10 mouse cellular contexts compared by ENCODE assay signal in genomic region chr5:34097333-34097732, GRCm38 (mm10).
A peak's percentile ranks its signal among the peaks of the same experiment; 100 is the strongest.
DNase-seq lines count a peak whose midpoint lies in the region; ATAC-seq and TF ChIP-seq lines count a peak whose summit lies in the region.
"Had no signal": no experiment of that assay in that cellular context is flagged by ENCODE, and none has a peak within 500 bp of the region (broad histone marks: within the 10 kb centered on the region; RNA-seq: fewer than 3 reads in every experiment).

No protein-coding gene starts in this region.

- no peaks in the 10 kb centered on the region for H3K36me3 ChIP-seq in intestine, postnatal 0 days (ENCODE audit: control insufficient read depth, insufficient read depth)
- H3K36me3 ChIP-seq in intestine, embryonic 15.5 days = no peaks in the 10 kb centered on the region
- H3K36me3 ChIP-seq in MEL (ENCODE audit: control insufficient read depth in 1 of 2, insufficient read depth in 2 of 2, low read length in 2 of 2) = peaks cover 0 to 3% of the 10 kb centered on the region in 2 experiments; a peak in 1 of 4 replicates
- H3K36me3 ChIP-seq in intestine, embryonic 16.5 days (ENCODE audit: control insufficient read depth, insufficient read depth, low read length) = no peaks in the 10 kb centered on the region
- H3K36me3 ChIP-seq: embryonic facial prominence, embryonic 13.5 days had no signal

- no peaks in the 10 kb centered on the region for H3K27me3 ChIP-seq in intestine, postnatal 0 days (replicated peaks; ENCODE audit: control insufficient read depth, insufficient read depth, low read length)
- H3K27me3 ChIP-seq in intestine, embryonic 15.5 days (replicated peaks) = no peaks in the 10 kb centered on the region
- H3K27me3 ChIP-seq in MEL (ENCODE audit: control insufficient read depth in 1 of 2, insufficient read depth in 2 of 2, low read length in 2 of 2) = no peaks in the 10 kb centered on the region
- no peaks in the 10 kb centered on the region for H3K27me3 ChIP-seq in intestine, embryonic 16.5 days (replicated peaks; ENCODE audit: control insufficient read depth, insufficient read depth, low read length)
- H3K27me3 ChIP-seq: embryonic facial prominence, embryonic 13.5 days had no signal

- no peak for TF ChIP-seq POLR2A in MEL (IDR thresholded peaks at IDR 0.05; ENCODE audit: control insufficient read depth in 1 of 2, insufficient read depth in 1 of 2, low read depth in 1 of 2, low read length in 2 of 2, poor library complexity in 1 of 2)

- H3K9ac ChIP-seq in intestine, postnatal 0 days (ENCODE audit: low read depth, low read length) = no peak overlapping the region
- H3K9ac ChIP-seq in intestine, embryonic 15.5 days = no peak overlapping the region
- no peak overlapping the region for H3K9ac ChIP-seq in MEL (ENCODE audit: control insufficient read depth, low read depth, low read length, poor library complexity, severe bottlenecking)
- H3K9ac ChIP-seq in intestine, embryonic 16.5 days (ENCODE audit: low read depth, low read length) = no peak overlapping the region
- H3K9ac ChIP-seq: embryonic facial prominence, embryonic 13.5 days had no signal

- H3K4me1 ChIP-seq in intestine, postnatal 0 days (replicated peaks; ENCODE audit: control insufficient read depth, insufficient read depth, low read length) = no peaks in the 10 kb centered on the region
- H3K4me1 ChIP-seq in intestine, embryonic 15.5 days (replicated peaks) = no peaks in the 10 kb centered on the region
- no peaks in the 10 kb centered on the region; a peak in 1 of 4 replicates for H3K4me1 ChIP-seq in MEL (ENCODE audit: control insufficient read depth in 1 of 2, insufficient read depth in 2 of 2, low read length in 2 of 2)
- H3K4me1 ChIP-seq in intestine, embryonic 16.5 days (ENCODE audit: control insufficient read depth, insufficient read depth, low read length) = no peaks in the 10 kb centered on the region
- H3K4me1 ChIP-seq: embryonic facial prominence, embryonic 13.5 days had no signal

- H3K9me3 ChIP-seq in intestine, postnatal 0 days (ENCODE audit: control insufficient read depth) = no peaks in the 10 kb centered on the region
- H3K9me3 ChIP-seq in intestine, embryonic 15.5 days = no peaks in the 10 kb centered on the region
- H3K9me3 ChIP-seq in MEL (replicated peaks; ENCODE audit: insufficient read depth, low read length) = no peaks in the 10 kb centered on the region
- no peaks in the 10 kb centered on the region for H3K9me3 ChIP-seq in intestine, embryonic 16.5 days (ENCODE audit: control insufficient read depth, low read length)
- H3K9me3 ChIP-seq: embryonic facial prominence, embryonic 13.5 days; megakaryocyte, embryonic 14.5 days had no signal

- no peak overlapping the region for H3K27ac ChIP-seq in intestine, postnatal 0 days (ENCODE audit: low read depth, low read length)
- no peak overlapping the region for H3K27ac ChIP-seq in intestine, embryonic 15.5 days
- no peak overlapping the region for H3K27ac ChIP-seq in MEL (ENCODE audit: control insufficient read depth, low read depth, low read length)
- H3K27ac ChIP-seq in intestine, embryonic 16.5 days (ENCODE audit: low read length) = no peak overlapping the region
- H3K27ac ChIP-seq: embryonic facial prominence, embryonic 13.5 days had no signal

- TF ChIP-seq CTCF in intestine, postnatal 0 days (IDR thresholded peaks at IDR 0.05; ENCODE audit: low read depth) = peak; percentile 72
- peak; percentile 34 to 80 (median 73); a peak in 5 of 6 replicates for TF ChIP-seq CTCF in MEL (IDR thresholded peaks at IDR 0.05 in 2 of 3, conservative IDR thresholded peaks at IDR 0.05 in 1 of 3; ENCODE audit: control insufficient read depth in 1 of 3, insufficient read depth in 1 of 3, low read depth in 2 of 3, low read length in 3 of 3, poor library complexity in 1 of 3, severe bottlenecking in 1 of 3)

- no peak overlapping the region for H3K4me3 ChIP-seq in intestine, postnatal 0 days (ENCODE audit: low read depth, low read length)
- no peak overlapping the region for H3K4me3 ChIP-seq in intestine, embryonic 15.5 days (replicated peaks)
- H3K4me3 ChIP-seq in MEL (ENCODE audit: control insufficient read depth in 1 of 2, insufficient read depth in 1 of 2, low read depth in 2 of 2, low read length in 2 of 2) = no peak overlapping the region
- H3K4me3 ChIP-seq in intestine, embryonic 16.5 days (ENCODE audit: low read length) = no peak overlapping the region
- H3K4me3 ChIP-seq: embryonic facial prominence, embryonic 13.5 days; megakaryocyte, embryonic 14.5 days had no signal

- 11% methylated on average over 1 of the region's 1 CpGs for WGBS in intestine, postnatal 0 days
- 12% methylated on average over 1 of the region's 1 CpGs for WGBS in intestine, embryonic 15.5 days
- WGBS in intestine, embryonic 16.5 days = 17% methylated on average over 1 of the region's 1 CpGs

- TF ChIP-seq RAD21 in MEL (IDR thresholded peaks at IDR 0.05; ENCODE audit: low read depth, low read length) = peak; percentile 80

- H3K4me2 ChIP-seq in intestine, postnatal 0 days (replicated peaks; ENCODE audit: low read depth) = no peak overlapping the region
- H3K4me2 ChIP-seq in intestine, embryonic 15.5 days (replicated peaks) = no peak overlapping the region
- no peak overlapping the region for H3K4me2 ChIP-seq in intestine, embryonic 16.5 days (ENCODE audit: low read depth, low read length)
- H3K4me2 ChIP-seq: embryonic facial prominence, embryonic 13.5 days had no signal

- TF ChIP-seq EP300 in MEL (IDR thresholded peaks at IDR 0.05; ENCODE audit: low read depth in 1 of 2, low read length in 2 of 2) = no peak

- peak; percentile 80 for DNase-seq in MEL (ENCODE audit: low read depth, low spot score)
- DNase-seq in cerebellum, adult 11-12 months = peak; percentile 25
- peak; percentile 11 to 24 for DNase-seq in heart, adult 9 months (ENCODE audit: low spot score in 2 of 2)
- peak; percentile 53 to 71 for DNase-seq in left cerebral cortex, adult 18-20 months (ENCODE audit: low spot score in 2 of 2)
- peak; percentile 69 to 70 for DNase-seq in right cerebral cortex, postnatal 10 days (ENCODE audit: low spot score in 2 of 2)

- H3K79me2 ChIP-seq in MEL (ENCODE audit: control insufficient read depth, insufficient read depth, low read length, poor library complexity) = no peaks in the 10 kb centered on the region

- ATAC-seq in intestine, postnatal 0 days = no peak
- ATAC-seq in intestine, embryonic 15.5 days = no peak
- no peak for ATAC-seq in intestine, embryonic 16.5 days

TF ChIP-seq in MEL, 35 proteins besides CTCF, POLR2A, EP300 and RAD21:
- TF ChIP-seq ZNF384 (IDR thresholded peaks at IDR 0.05; ENCODE audit: low read depth, low read length) (peak; percentile 92), ZC3H11A (IDR thresholded peaks at IDR 0.05; ENCODE audit: low read depth, low read length) (peak; percentile 73), MEF2A (IDR thresholded peaks at IDR 0.05; ENCODE audit: extremely low read depth, insufficient replicate concordance, low read depth, low read length, poor library complexity, severe bottlenecking) (no peak), GABPA (IDR thresholded peaks at IDR 0.05; ENCODE audit: low read depth, low read length) (no peak), MAX (IDR thresholded peaks at IDR 0.05; ENCODE audit: low read length) (no peak), CHD1 (IDR thresholded peaks at IDR 0.05; ENCODE audit: low read depth, low read length) (no peak), KAT2A (conservative IDR thresholded peaks at IDR 0.05; ENCODE audit: low read depth, low read length) (no peak), SIN3A (IDR thresholded peaks at IDR 0.05; ENCODE audit: low read length) (peak; percentile 28; the same call in 1 of the 2 replicates), MYC (IDR thresholded peaks at IDR 0.05; ENCODE audit: low read depth, low read length) (0 out of 2 replicates have a peak, but pooled peaks have one; percentile 12), MXI1 (IDR thresholded peaks at IDR 0.05; ENCODE audit: low read depth, low read length) (0 out of 2 replicates have a peak, but pooled peaks have one; percentile 18), JUND (IDR thresholded peaks at IDR 0.05; ENCODE audit: low read depth, low read length) (no peak), SMC3 (IDR thresholded peaks at IDR 0.05; ENCODE audit: low read depth, low read length) (peak; percentile 79)

Comparison
In these comparisons a context has a peak if more than half of its experiments do, and no peak if none do; other contexts are left out.
1. DNase-seq: peak in every context shown above with its lines; median percentile 80 in MEL; 70 in right cerebral cortex, postnatal 10 days; 62 in left cerebral cortex, adult 18-20 months; 25 in cerebellum, adult 11-12 months; 18 in heart, adult 9 months.